Mouse (Mus musculus): ENCODE results near the gene Btnl6. TPM values are rescaled to one million over a fixed set of nuclear protein-coding genes. Genes with fewer than 3 reads are reported as not detected.

The Btnl6 gene
- total RNA-seq (2014; rRNA removed) (not detected in 2 replicates), polyA plus RNA-seq (2015; fragmentation: Nextera tagmentation; extraction: Ambion mirVana) (not detected in 2 replicates)

DNA sequence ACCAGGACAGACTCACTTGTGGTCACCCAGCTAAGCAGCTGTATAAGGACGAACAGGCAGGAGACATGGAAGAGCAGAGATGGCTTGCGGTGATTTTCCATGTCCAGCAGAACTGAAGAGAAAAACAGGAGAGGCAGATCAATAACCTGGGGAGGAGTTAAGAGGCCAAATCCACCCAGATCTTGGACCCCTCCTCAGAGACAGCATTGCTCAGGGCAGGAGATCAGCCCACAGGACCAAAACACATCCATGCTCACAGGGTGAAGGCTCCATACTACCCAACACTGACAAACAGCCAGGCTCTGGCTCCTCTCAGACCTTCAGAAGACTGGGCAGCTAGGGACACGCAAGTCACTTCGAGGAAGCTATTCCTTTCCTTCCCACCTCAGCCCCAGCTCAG is at the start of gene Btnl6:
TSS of gene Btnl6 (minus strand) at position 101 of the 400 bp plus-strand sequence.
- Histone ChIP-seq H3K9me3 (ENCODE audit: low read length) (no peaks in the 10 kb centered on the region), H3K9ac (no peak within 1 kb of the TSS), H3K4me1 (ENCODE audit: insufficient read depth) (no peaks in the 10 kb centered on the region), H3K27me3 (ENCODE audit: insufficient read depth, low read length) (no peaks in the 10 kb centered on the region), H3K36me3 (ENCODE audit: insufficient read depth) (no peaks in the 10 kb centered on the region), H3K4me3 (ENCODE audit: low read depth, low read length) (no peak within 1 kb of the TSS), H3K27ac (ENCODE audit: low read depth, low read length) (no peak within 1 kb of the TSS), H3K4me2 (ENCODE audit: low read depth) (no peak within 1 kb of the TSS)
- no peak for ATAC-seq
- no peak for TF ChIP-seq CTCF (IDR thresholded peaks at IDR 0.05; ENCODE audit: low read depth)
- 90% methylated on average over 4 of the region's 4 CpGs for WGBS
- DNase-seq = no peak

- Histone ChIP-seq H3K4me3 (ENCODE audit: low read depth, low read length) (no peak overlapping the region), H3K27me3 (ENCODE audit: insufficient read depth, low read length) (no peaks in the 10 kb centered on the region), H3K4me2 (ENCODE audit: low read depth) (no peak overlapping the region), H3K36me3 (ENCODE audit: insufficient read depth) (no peaks in the 10 kb centered on the region), H3K4me1 (ENCODE audit: insufficient read depth) (no peaks in the 10 kb centered on the region), H3K27ac (ENCODE audit: low read depth, low read length) (0 out of 2 replicates have a peak overlapping the region, but pooled peaks have one; percentile 54), H3K9ac (no peak overlapping the region), H3K9me3 (ENCODE audit: low read length) (no peaks in the 10 kb centered on the region)
- TF ChIP-seq CTCF (IDR thresholded peaks at IDR 0.05; ENCODE audit: low read depth) = no peak
- DNase-seq (no peak), ATAC-seq (no peak)
- WGBS = 66% methylated on average over 3 of the region's 3 CpGs
Observed at GRCm38 (mm10) chr17:34564796-34565195, 47.6 kb upstream of the Btnl6 start.

DNA sequence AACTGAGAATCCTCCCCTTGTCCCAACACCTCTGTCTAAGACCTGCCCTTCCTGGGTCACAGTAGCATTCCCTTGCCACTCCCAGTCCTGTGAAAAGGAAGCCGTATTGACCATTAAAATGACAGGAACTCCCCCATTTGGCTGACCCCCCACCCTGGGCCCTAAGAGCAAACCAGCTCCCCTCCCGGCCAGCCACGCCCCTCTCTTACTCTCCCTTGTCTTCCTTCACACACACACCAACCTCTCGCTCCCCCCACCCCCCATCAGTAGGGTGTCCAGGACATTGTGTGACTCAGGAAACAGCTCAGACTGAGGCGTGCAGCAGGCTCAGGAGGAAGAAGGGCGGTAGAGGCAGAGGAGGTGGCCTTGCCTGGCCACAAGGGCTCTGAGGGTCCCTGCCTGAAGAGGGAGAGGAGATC is 46.9 kb upstream of the Btnl6 start, which contains the start of gene Notch4:
TSS of gene Notch4 (plus strand) at position 266 of the 419 bp plus-strand sequence.
- Histone ChIP-seq H3K9ac (no peak within 1 kb of the TSS), H3K4me3 (ENCODE audit: low read depth, low read length) (no peak within 1 kb of the TSS), H3K4me1 (ENCODE audit: insufficient read depth) (no peaks in the 10 kb centered on the region), H3K36me3 (ENCODE audit: insufficient read depth) (no peaks in the 10 kb centered on the region), H3K4me2 (ENCODE audit: low read depth) (no peak within 1 kb of the TSS), H3K27ac (ENCODE audit: low read depth, low read length) (peak within 1 kb of the TSS; percentile 54; the same call in 1 of the 2 replicates), H3K27me3 (ENCODE audit: insufficient read depth, low read length) (no peaks in the 10 kb centered on the region), H3K9me3 (ENCODE audit: low read length) (no peaks in the 10 kb centered on the region)
- TF ChIP-seq CTCF (IDR thresholded peaks at IDR 0.05; ENCODE audit: low read depth) = no peak
- DNase-seq = no peak
- WGBS = 18% methylated on average over 6 of the region's 6 CpGs
- no peak for ATAC-seq

- Histone ChIP-seq H3K36me3 (ENCODE audit: insufficient read depth) (no peaks in the 10 kb centered on the region), H3K4me3 (ENCODE audit: low read depth, low read length) (no peak overlapping the region), H3K27ac (ENCODE audit: low read depth, low read length) (no peak overlapping the region), H3K9ac (no peak overlapping the region), H3K4me1 (ENCODE audit: insufficient read depth) (no peaks in the 10 kb centered on the region), H3K27me3 (ENCODE audit: insufficient read depth, low read length) (no peaks in the 10 kb centered on the region), H3K4me2 (ENCODE audit: low read depth) (no peak overlapping the region), H3K9me3 (ENCODE audit: low read length) (no peaks in the 10 kb centered on the region)
- ATAC-seq = no peak
- 82% methylated on average over 11 of the region's 11 CpGs for WGBS
- TF ChIP-seq CTCF (IDR thresholded peaks at IDR 0.05; ENCODE audit: low read depth) = no peak
- DNase-seq = no peak
Observed at GRCm38 (mm10) chr17:34563354-34563753, 46.2 kb upstream of the Btnl6 start.

DNA sequence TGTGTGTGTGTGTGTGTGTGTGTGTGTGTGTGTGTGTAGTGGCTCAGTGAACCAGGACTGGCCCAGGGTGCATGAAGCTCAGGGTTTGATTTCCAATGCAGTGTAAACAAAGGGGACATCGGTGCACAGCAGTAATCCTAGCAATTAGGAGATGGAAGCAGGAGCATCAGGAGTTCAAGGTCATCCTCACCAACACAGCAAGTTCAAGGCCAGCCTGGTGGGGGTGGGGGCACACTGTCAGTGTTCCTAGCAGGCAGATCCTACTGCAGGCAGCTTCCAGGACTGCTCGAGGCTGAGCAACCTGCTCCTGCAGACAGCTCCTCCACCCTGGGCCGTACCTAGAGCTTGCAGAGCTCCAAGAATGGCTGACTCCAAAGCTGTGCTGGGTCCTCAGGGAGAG is 45.4 kb upstream of the Btnl6 start:
- no peak overlapping the region for H3K4me3 ChIP-seq (ENCODE audit: low read depth, low read length)
- 55% methylated on average over 3 of the region's 3 CpGs for WGBS
- H3K4me1 ChIP-seq (ENCODE audit: insufficient read depth) = no peaks in the 10 kb centered on the region
- H3K4me2 ChIP-seq (ENCODE audit: low read depth) = no peak overlapping the region
- ATAC-seq (no peak), DNase-seq (no peak)
- no peak overlapping the region for H3K27ac ChIP-seq (ENCODE audit: low read depth, low read length)
- TF ChIP-seq CTCF (IDR thresholded peaks at IDR 0.05; ENCODE audit: low read depth) = no peak
- no peak overlapping the region for H3K9ac ChIP-seq
- H3K36me3 ChIP-seq (ENCODE audit: insufficient read depth) = no peaks in the 10 kb centered on the region
- no peaks in the 10 kb centered on the region for H3K9me3 ChIP-seq (ENCODE audit: low read length)
- no peaks in the 10 kb centered on the region for H3K27me3 ChIP-seq (ENCODE audit: insufficient read depth, low read length)

- no peak overlapping the region for H3K4me2 ChIP-seq (ENCODE audit: low read depth)
- H3K27ac ChIP-seq (ENCODE audit: low read depth, low read length) = no peak overlapping the region
- no peaks in the 10 kb centered on the region for H3K9me3 ChIP-seq (ENCODE audit: low read length)
- no peak overlapping the region for H3K9ac ChIP-seq
- DNase-seq (no peak), ATAC-seq (no peak)
- no peaks in the 10 kb centered on the region for H3K4me1 ChIP-seq (ENCODE audit: insufficient read depth)
- H3K27me3 ChIP-seq (ENCODE audit: insufficient read depth, low read length) = no peaks in the 10 kb centered on the region
- no peaks in the 10 kb centered on the region for H3K36me3 ChIP-seq (ENCODE audit: insufficient read depth)
- H3K4me3 ChIP-seq (ENCODE audit: low read depth, low read length) = no peak overlapping the region
- TF ChIP-seq CTCF (IDR thresholded peaks at IDR 0.05; ENCODE audit: low read depth) = no peak
- WGBS = 33% methylated on average over 8 of the region's 8 CpGs
Observed at GRCm38 (mm10) chr17:34561200-34561599, 44.0 kb upstream of the Btnl6 start.

GRCm38 (mm10) chr17:34560438-34560837 is 43.3 kb upstream of the Btnl6 start:
- Histone ChIP-seq H3K4me2 (ENCODE audit: low read depth) (no peak overlapping the region), H3K4me1 (ENCODE audit: insufficient read depth) (no peaks in the 10 kb centered on the region), H3K36me3 (ENCODE audit: insufficient read depth) (no peaks in the 10 kb centered on the region), H3K27me3 (ENCODE audit: insufficient read depth, low read length) (no peaks in the 10 kb centered on the region), H3K27ac (ENCODE audit: low read depth, low read length) (no peak overlapping the region), H3K9me3 (ENCODE audit: low read length) (no peaks in the 10 kb centered on the region), H3K9ac (no peak overlapping the region), H3K4me3 (ENCODE audit: low read depth, low read length) (no peak overlapping the region)
- no peak for TF ChIP-seq CTCF (IDR thresholded peaks at IDR 0.05; ENCODE audit: low read depth)
- 92% methylated on average over 6 of the region's 6 CpGs for WGBS
- ATAC-seq = no peak
- DNase-seq = no peak
